Mouse (Mus musculus) cortical plate, adult 2 months (tissue): ENCODE data around the gene Tcf3. TPM values are rescaled to one million over a fixed set of nuclear protein-coding genes. Genes with fewer than 3 reads are reported as not detected.

Experiments used
- H3K27ac ChIP-seq: fragments of 200-500 bp; 2 replicates; pipeline ENCODE4 v1.5.1; 2012; ENCODE audit warnings: low read length, control low read depth, inconsistent platforms; ENCODE audit not compliant: insufficient read depth
- H3K4me1 ChIP-seq: fragments of 200-500 bp; 2 replicates; pipeline ENCODE4 v1.6.1; 2011; ENCODE audit warnings: low read length; ENCODE audit not compliant: control insufficient read depth, insufficient read depth
- H3K4me3 ChIP-seq: fragments of 200-500 bp; 2 replicates; pipeline ENCODE4 v1.5.1; 2011; ENCODE audit warnings: mild to moderate bottlenecking, low read length, control low read depth; ENCODE audit not compliant: insufficient read depth
- CTCF ChIP-seq: fragments of 200-500 bp; IDR thresholded peaks from 2 replicates; pipeline ENCODE4 v1.5.1; 2011; ENCODE audit warnings: mild to moderate bottlenecking, control low read depth, low read length; ENCODE audit not compliant: insufficient read depth; ENCODE audit errors: extremely low read depth
- POLR2A ChIP-seq: fragments of 200-500 bp; IDR thresholded peaks from 2 replicates; pipeline ENCODE4 v1.6.1; 2011; ENCODE audit warnings: mild to moderate bottlenecking, low read length, control low read depth; ENCODE audit not compliant: insufficient read depth; ENCODE audit errors: extremely low read depth
- polyA plus RNA-seq: library from polyadenylated mRNA; depleted of rRNA; stranded (reverse); fragments of >200 nt; gene quantifications from 2 replicates; pipeline ENCODE4 v1.2.3, GENCODE M21; 2012

The Tcf3 gene
- polyA plus RNA-seq, 1 experiment: 25.5 TPM

DNA sequence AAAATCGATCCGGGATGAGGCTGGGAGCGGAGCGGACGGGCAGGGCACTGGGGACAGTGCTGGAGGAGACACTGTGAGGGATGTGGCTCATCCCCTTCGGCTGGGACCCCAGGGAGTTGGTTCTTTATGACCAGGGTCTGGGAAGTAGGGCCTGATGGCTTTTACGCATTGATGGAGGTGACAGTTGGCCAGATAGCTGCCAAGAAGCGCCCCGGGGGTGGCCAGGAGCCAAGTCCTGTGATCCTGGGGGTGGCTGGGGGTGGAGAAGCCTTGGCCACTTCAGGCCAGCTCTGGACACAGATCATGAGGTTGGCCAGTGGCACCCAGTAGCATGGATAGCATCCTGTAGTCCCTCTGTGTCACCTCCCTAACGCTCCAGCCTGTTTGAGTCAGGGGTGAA is 25.8 kb upstream of the Tcf3 start:
- TF ChIP-seq POLR2A: no peak
- no peak for TF ChIP-seq CTCF
- no peak overlapping the region for H3K27ac ChIP-seq
- no peak overlapping the region for H3K4me3 ChIP-seq
- H3K4me1 ChIP-seq: no peaks in the 10 kb centered on the region

- TF ChIP-seq CTCF (no peak), POLR2A (no peak)
- Histone ChIP-seq H3K4me3 (no peak overlapping the region), H3K4me1 (no peaks in the 10 kb centered on the region), H3K27ac (no peak overlapping the region)
Measured at GRCm38 (mm10) chr10:80455697-80456096, 22.2 kb upstream of the Tcf3 start.

GRCm38 (mm10) chr10:80454781-80455180 is 21.3 kb upstream of the Tcf3 start:
- TF ChIP-seq CTCF: no peak
- TF ChIP-seq POLR2A: no peak
- no peak overlapping the region for H3K27ac ChIP-seq
- H3K4me1 ChIP-seq: no peaks in the 10 kb centered on the region
- H3K4me3 ChIP-seq: no peak overlapping the region

GRCm38 (mm10) chr10:80453601-80454000 is 20.2 kb upstream of the Tcf3 start:
- no peak for TF ChIP-seq POLR2A
- TF ChIP-seq CTCF: no peak
- no peak overlapping the region for H3K4me3 ChIP-seq
- H3K4me1 ChIP-seq: no peaks in the 10 kb centered on the region

GRCm38 (mm10) chr10:80450599-80450998 is 17.2 kb upstream of the Tcf3 start:
- Histone ChIP-seq H3K27ac (no peak overlapping the region), H3K4me3 (no peak overlapping the region), H3K4me1 (no peaks in the 10 kb centered on the region)
- TF ChIP-seq CTCF (no peak), POLR2A (no peak)

More at GRCm38 (mm10) chr10:80453601-80454000, 20.2 kb upstream of the Tcf3 start:
- H3K27ac ChIP-seq: no peak overlapping the region

- Histone ChIP-seq H3K27ac (no peak overlapping the region), H3K4me3 (no peak overlapping the region), H3K4me1 (no peaks in the 10 kb centered on the region)
- TF ChIP-seq CTCF: peak; percentile 94
- TF ChIP-seq POLR2A: no peak
Measured at GRCm38 (mm10) chr10:80445898-80446601, 12.6 kb upstream of the Tcf3 start.

- no peak overlapping the region for H3K4me3 ChIP-seq
- no peak overlapping the region for H3K27ac ChIP-seq
- no peaks in the 10 kb centered on the region for H3K4me1 ChIP-seq
- TF ChIP-seq POLR2A: no peak
- no peak for TF ChIP-seq CTCF
Measured at GRCm38 (mm10) chr10:80445052-80445451, 11.6 kb upstream of the Tcf3 start.

- Histone ChIP-seq H3K4me1 (no peaks in the 10 kb centered on the region), H3K27ac (no peak overlapping the region), H3K4me3 (no peak overlapping the region)
- TF ChIP-seq POLR2A: no peak
- TF ChIP-seq CTCF: no peak
Measured at GRCm38 (mm10) chr10:80444339-80445045, 11.0 kb upstream of the Tcf3 start.

DNA sequence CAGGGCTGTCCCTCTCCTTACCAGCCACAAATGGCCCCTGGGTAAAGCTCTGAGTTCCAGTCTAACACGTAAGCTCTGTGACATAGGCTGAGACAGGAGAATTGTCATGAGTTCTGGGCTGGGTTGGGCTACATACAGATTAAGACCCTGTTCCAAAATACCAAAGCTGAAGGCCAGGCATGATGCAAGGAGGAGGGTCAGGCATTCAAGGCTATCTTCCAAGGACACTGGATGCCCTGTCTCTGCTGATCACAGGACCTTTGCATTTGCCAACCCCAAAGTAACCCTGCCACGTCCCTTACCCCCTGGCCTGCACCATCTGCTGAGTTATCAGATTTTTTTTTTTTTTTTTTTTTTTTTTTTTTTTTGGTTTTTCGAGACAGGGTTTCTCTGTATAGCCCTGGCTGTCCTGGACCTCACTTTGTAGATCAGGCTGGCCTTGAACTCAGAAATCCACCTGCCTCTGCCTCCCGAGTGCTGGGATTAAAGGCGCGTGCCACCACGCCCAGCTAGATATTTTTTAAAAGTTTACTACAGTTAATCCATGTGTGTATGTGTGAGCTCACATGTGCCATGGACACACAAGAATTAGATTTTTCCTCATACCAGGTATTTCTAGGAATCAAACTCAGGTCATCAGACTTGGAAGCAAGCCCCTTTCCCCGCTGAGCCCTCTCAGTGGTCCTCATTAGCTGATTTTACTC is 10.3 kb upstream of the Tcf3 start:
- TF ChIP-seq POLR2A: no peak
- TF ChIP-seq CTCF: no peak
- H3K27ac ChIP-seq: no peak overlapping the region
- H3K4me1 ChIP-seq: no peaks in the 10 kb centered on the region

More for the DNA sequence above, 10.3 kb upstream of the Tcf3 start:
- no peak overlapping the region for H3K4me3 ChIP-seq
